Mouse (Mus musculus) ES-E14 (cell line): ENCODE data around the gene Spata22. TPM values are rescaled to one million over a fixed set of nuclear protein-coding genes. Genes with fewer than 3 reads are reported as not detected.

Experiments
- DNase-seq: peaks from one replicate; pipeline ENCODE4 v3.0.0-alpha.2; 2013; ENCODE audit warnings: low read depth, low spot score
- H3K27ac ChIP-seq: 2 replicates; pipeline ENCODE4 v1.5.1; 2012; ENCODE audit warnings: low read depth, mild to moderate bottlenecking, low read length, moderate library complexity, mixed read lengths; ENCODE audit not compliant: poor library complexity, insufficient read depth, severe bottlenecking
- H3K36me3 ChIP-seq: 2 replicates; pipeline ENCODE4 v1.6.1; 2012; ENCODE audit warnings: mild to moderate bottlenecking, low read length, moderate library complexity, mixed read lengths; ENCODE audit not compliant: control insufficient read depth, poor library complexity, insufficient read depth, severe bottlenecking
- H3K4me1 ChIP-seq, 2 experiments: fragments of 150-350 bp in 1 of 2; sonication (generic) in 1 of 2; 2 replicates each; pipeline ENCODE4 v1.6.1; 2012; ENCODE audit warnings: low read length in 2 of 2, mild to moderate bottlenecking in 1 of 2, mixed read lengths in 1 of 2; ENCODE audit not compliant: control insufficient read depth in 2 of 2, insufficient read depth in 2 of 2, poor library complexity in 1 of 2
- H3K4me3 ChIP-seq, 2 experiments: fragments of 150-350 bp in 1 of 2; sonication (generic) in 1 of 2; 2 replicates each; pipeline ENCODE4 v1.5.1; 2012; ENCODE audit warnings: low read length in 2 of 2, low read depth in 1 of 2, mild to moderate bottlenecking in 1 of 2, mixed read lengths in 1 of 2; ENCODE audit not compliant: insufficient read depth in 1 of 2, poor library complexity in 1 of 2, severe bottlenecking in 1 of 2
- H3K9ac ChIP-seq: 2 replicates; pipeline ENCODE4 v1.6.1; 2012; ENCODE audit warnings: low read depth, mild to moderate bottlenecking, low read length, mixed read lengths; ENCODE audit not compliant: poor library complexity, insufficient read depth, severe bottlenecking
- H3K9me3 ChIP-seq: fragments of 150-350 bp; sonication (generic); 2 replicates; pipeline ENCODE4 v1.6.1; 2012; ENCODE audit warnings: low read depth, mild to moderate bottlenecking, low read length; ENCODE audit not compliant: control insufficient read depth, insufficient read depth
- CHD2 ChIP-seq: IDR thresholded peaks from 2 replicates; pipeline ENCODE4 v1.6.1; 2014; ENCODE audit warnings: mild to moderate bottlenecking, low read depth, low read length, inconsistent platforms
- HCFC1 ChIP-seq: IDR thresholded peaks from 2 replicates; pipeline ENCODE4 v1.6.1; 2012; ENCODE audit warnings: low read length, inconsistent platforms, borderline replicate concordance; ENCODE audit not compliant: insufficient read depth
- MAFK ChIP-seq: IDR thresholded peaks from 2 replicates; pipeline ENCODE4 v1.6.1; 2014; ENCODE audit warnings: mild to moderate bottlenecking, low read depth, low read length, inconsistent platforms; ENCODE audit not compliant: insufficient read depth
- ZC3H11A ChIP-seq: IDR thresholded peaks from 2 replicates; pipeline ENCODE4 v1.6.1; 2012; ENCODE audit warnings: low read depth, mild to moderate bottlenecking, inconsistent platforms, low read length, borderline replicate concordance
- ZNF384 ChIP-seq: IDR thresholded peaks from 2 replicates; pipeline ENCODE4 v1.6.1; 2012; ENCODE audit warnings: low read depth, low read length, inconsistent platforms
- in situ Hi-C, 2 experiments: fragments of 600-800 bp; cut with MboI; formaldehyde crosslinking; loops; one replicate each; pipeline ENCODE4 v1.15.1; 2025; ENCODE audit warnings: low sequenced_read_pairs in 2 of 2, inconsistent platforms in 1 of 2; ENCODE audit not compliant: unreplicated experiment in 2 of 2
- total RNA-seq: library from RNA; depleted of rRNA; stranded (reverse); fragments of 300-350 nt; gene quantifications from 2 replicates; pipeline ENCODE4 v1.2.3, GENCODE M21; 2012; rRNA removed

The Spata22 gene
- total RNA-seq, 1 experiment = 3.3 TPM

DNA sequence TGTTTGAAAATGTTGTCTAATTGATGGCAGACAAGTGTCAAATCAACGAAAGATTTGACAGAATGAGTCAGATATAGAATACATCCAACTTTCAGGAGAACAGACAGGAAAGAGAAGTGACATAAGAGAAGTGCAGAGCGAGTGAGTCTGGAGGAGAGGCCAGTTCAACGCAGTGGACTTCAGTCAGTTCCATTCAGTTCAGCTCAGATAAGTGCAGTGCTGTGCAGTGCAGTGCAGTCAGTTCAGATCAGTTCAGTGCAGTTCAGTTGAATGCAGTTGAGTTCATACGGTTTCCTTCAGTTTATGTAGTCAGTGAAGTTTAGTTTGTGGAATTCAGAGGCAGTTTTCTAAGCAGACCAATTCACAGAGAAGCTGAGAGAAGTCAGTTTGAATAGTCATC is 7.4 kb downstream of the Spata22 start:
- in situ Hi-C loops = no loop called here
- Histone ChIP-seq H3K9ac (no peak overlapping the region), H3K9me3 (no peaks in the 10 kb centered on the region), H3K4me3 (no peak overlapping the region), H3K36me3 (no peaks in the 10 kb centered on the region), H3K27ac (no peak overlapping the region), H3K4me1 (no peaks in the 10 kb centered on the region)
- no peak for DNase-seq
- no peak for TF ChIP-seq MAFK
- TF ChIP-seq ZNF384 = no peak
- no peak for TF ChIP-seq ZC3H11A
- no peak for TF ChIP-seq HCFC1
- no peak for TF ChIP-seq CHD2

- no peak for TF ChIP-seq MAFK
- no peak for TF ChIP-seq ZC3H11A
- TF ChIP-seq HCFC1 = no peak
- no peak for TF ChIP-seq ZNF384
- no peak for TF ChIP-seq CHD2
- Histone ChIP-seq H3K36me3 (no peaks in the 10 kb centered on the region), H3K4me1 (no peaks in the 10 kb centered on the region), H3K9ac (no peak within 1 kb of the TSS), H3K9me3 (no peaks in the 10 kb centered on the region), H3K27ac (no peak within 1 kb of the TSS), H3K4me3 (no peak within 1 kb of the TSS)
- DNase-seq = no peak
- in situ Hi-C loops = no loop called here
These were observed 20.9 kb downstream of the Spata22 start, which contains the start of gene Olfr20 for GRCm38 (mm10) chr11:73350483-73350882. Gene Olfr20 (plus strand): TSS chr11:73350783.

DNA sequence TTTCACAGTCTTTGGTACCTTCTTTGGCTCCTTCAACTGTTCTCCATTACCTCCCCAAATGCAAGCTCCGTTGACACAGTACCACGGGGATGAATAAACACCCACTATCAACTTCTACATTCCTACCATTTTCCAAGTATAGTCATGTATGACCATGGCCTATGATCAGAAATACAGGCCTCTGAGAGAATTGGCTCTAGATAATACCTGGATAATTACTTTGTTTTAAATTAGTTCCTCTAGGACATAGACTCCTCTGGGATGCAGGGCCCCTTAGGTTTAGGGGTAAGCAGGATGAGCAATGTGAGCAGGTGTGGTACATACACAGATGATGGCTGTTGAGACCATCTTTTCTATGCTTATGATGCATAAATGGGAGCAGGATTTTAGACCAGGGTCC is 41.4 kb downstream of the Spata22 start, which contains the start of gene Olfr376:
Gene Olfr376, plus strand, starts transcription at position 301 of the 400 bp plus-strand sequence.
- DNase-seq = no peak
- H3K4me1 ChIP-seq = no peaks in the 10 kb centered on the region
- no peak within 1 kb of the TSS for H3K4me3 ChIP-seq
- H3K36me3 ChIP-seq = no peaks in the 10 kb centered on the region
- H3K9ac ChIP-seq = no peak within 1 kb of the TSS
- in situ Hi-C loops = no loop called here
- no peak within 1 kb of the TSS for H3K27ac ChIP-seq
- no peak for TF ChIP-seq ZC3H11A
- no peak for TF ChIP-seq MAFK
- no peak for TF ChIP-seq ZNF384
- no peak for TF ChIP-seq HCFC1
- no peak for TF ChIP-seq CHD2
- no peaks in the 10 kb centered on the region for H3K9me3 ChIP-seq

DNA sequence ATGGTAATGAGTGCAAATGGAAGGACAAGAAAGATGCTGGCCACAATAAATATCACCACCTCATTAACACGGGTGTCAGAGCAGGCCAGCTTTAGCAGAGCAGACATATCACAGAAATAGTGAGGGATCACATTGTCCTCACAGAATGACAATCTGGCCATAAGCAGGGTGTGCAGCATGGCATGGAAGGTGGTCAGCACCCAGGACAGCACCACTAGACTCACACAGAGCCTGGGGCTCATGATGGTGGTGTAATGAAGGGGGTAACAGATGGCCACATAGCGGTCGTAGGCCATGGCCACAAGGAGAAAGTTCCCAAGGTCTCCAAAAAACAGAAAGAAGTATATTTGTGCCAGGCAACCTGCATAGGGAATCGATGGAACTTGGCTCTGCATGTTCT is 65.8 kb downstream of the Spata22 start:
- Histone ChIP-seq H3K4me1 (no peaks in the 10 kb centered on the region), H3K9me3 (no peaks in the 10 kb centered on the region), H3K36me3 (no peaks in the 10 kb centered on the region), H3K9ac (no peak overlapping the region), H3K4me3 (no peak overlapping the region), H3K27ac (no peak overlapping the region)
- peak; percentile 4 for DNase-seq
- no peak for TF ChIP-seq CHD2
- no peak for TF ChIP-seq MAFK
- no peak for TF ChIP-seq HCFC1
- no peak for TF ChIP-seq ZNF384
- TF ChIP-seq ZC3H11A = no peak
- in situ Hi-C loops = no loop called here

Other genes with a start within 250 kb of the Spata22 start
- 0.45 and 0.85 TPM in 2 replicates for gene Itgae, start 239.2 kb upstream of the Spata22 start, total RNA-seq
- 19.7 and 25.5 TPM in 2 replicates for gene Haspin, start 191.4 kb upstream of the Spata22 start, total RNA-seq
- 1.7 and 1.9 TPM in 2 replicates for gene P2rx5, start 169.3 kb upstream of the Spata22 start, total RNA-seq
- 80.7 and 95.4 TPM in 2 replicates for gene Emc6, start 152.7 kb upstream of the Spata22 start, total RNA-seq
- gene Tax1bp3, start 152.7 kb upstream of the Spata22 start, total RNA-seq = 18.4 and 55.0 TPM in 2 replicates
- gene Ctns, start 130.7 kb upstream of the Spata22 start, total RNA-seq = 15.8 and 22.1 TPM in 2 replicates
- gene Shpk, start 130.3 kb upstream of the Spata22 start, total RNA-seq = 1.3 and 2.3 TPM in 2 replicates
- 0.16 and 0.22 TPM in 2 replicates for gene Trpv1, start 95.4 kb upstream of the Spata22 start, total RNA-seq
- gene Trpv3, start 62.4 kb upstream of the Spata22 start, total RNA-seq = 0.16 and 0.54 TPM in 2 replicates
- 2.2 and 4.1 TPM in 2 replicates for gene Aspa, start 145 bp upstream of the Spata22 start, total RNA-seq
- gene Gm49340, start within 50 bp of the Spata22 start, total RNA-seq = 0.13 TPM in 1 of 2 replicates, not detected in the other
- 0.31 TPM in 1 of 2 replicates, not detected in the other for gene Olfr20, start 21.0 kb downstream of the Spata22 start, total RNA-seq
- gene Olfr376, start 41.5 kb downstream of the Spata22 start, total RNA-seq = 1.1 and 1.6 TPM in 2 replicates
- gene Olfr1, start 69.9 kb downstream of the Spata22 start, total RNA-seq = not detected in 2 replicates
- not detected in 2 replicates for gene Olfr378, start 98.7 kb downstream of the Spata22 start, total RNA-seq
- not detected in 2 replicates for gene Olfr380, start 127.8 kb downstream of the Spata22 start, total RNA-seq
- gene Olfr381, start 161.9 kb downstream of the Spata22 start, total RNA-seq = not detected in 2 replicates
- gene Olfr382, start 187.5 kb downstream of the Spata22 start, total RNA-seq = not detected in 2 replicates